24 mouse cellular contexts compared by ENCODE assay signal in the genomic region with DNA sequence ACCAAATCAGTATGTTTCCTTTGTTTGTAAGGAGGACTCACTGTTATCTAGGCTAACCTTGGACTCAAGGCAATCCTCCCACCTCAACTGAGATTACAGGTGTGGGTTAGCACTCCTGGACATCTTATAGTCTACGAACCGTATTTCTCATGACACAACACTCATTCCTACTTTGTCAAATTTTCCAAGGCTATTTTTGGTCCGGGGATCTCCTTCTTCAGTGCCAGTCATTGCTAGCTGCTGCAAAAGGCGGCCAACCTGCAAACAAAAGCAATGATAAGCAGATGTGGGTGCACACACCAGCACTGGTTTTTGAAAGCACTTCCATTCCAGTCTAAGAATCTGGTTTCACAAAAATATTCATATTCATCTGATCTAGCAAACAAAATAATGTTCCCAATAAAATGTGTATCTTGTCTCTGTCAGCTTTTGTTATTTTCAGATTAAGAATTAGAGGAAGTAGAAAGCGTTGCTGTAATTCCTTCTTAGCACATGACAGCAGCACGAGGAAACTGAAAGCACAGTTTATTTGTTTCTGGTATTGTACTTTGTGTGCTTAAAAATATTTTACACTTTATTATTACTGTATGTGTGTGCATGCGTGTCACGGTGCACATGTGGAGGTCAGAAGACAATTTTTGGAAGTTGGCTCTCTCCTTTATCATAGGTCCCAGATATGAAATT. TPM values are rescaled to one million over a fixed set of nuclear protein-coding genes. Genes with fewer than 3 reads are reported as not detected.
DNase-seq lines count a peak whose midpoint lies in the region; ATAC-seq lines count a peak whose summit lies in the region.
"Had no signal": no experiment of that assay in that cellular context is flagged by ENCODE, and none has a peak within 500 bp of the region (broad histone marks: within the 10 kb centered on the region; RNA-seq: fewer than 3 reads in every experiment).

No protein-coding gene starts in this region.

- ATAC-seq in heart, embryonic 13.5 days (ENCODE audit: extremely low read depth, insufficient number of reproducible peaks, low FRiP score, low TSS enrichment), result no peak
- no peak for ATAC-seq in liver, embryonic 16.5 days (ENCODE audit: low read depth)
- ATAC-seq in liver, embryonic 11.5 days (replicated peaks; ENCODE audit: low FRiP score), result no peak
- ATAC-seq: activated CD4-positive, CD25-positive, alpha-beta regulatory T cell, adult 4 months; CD4-positive, CD25-positive, alpha-beta regulatory T cell, adult 4 months; forebrain, postnatal 0 days; intestine, embryonic 15.5 days; Patski had no signal

- DNase-seq in heart, adult 11 months, result peak; percentile 85
- no peak for DNase-seq in heart, postnatal 4 days
- DNase-seq in heart, postnatal 14 days, result no peak
- no peak for DNase-seq in liver, embryonic 11.5 days (ENCODE audit: low spot score)
- DNase-seq in cerebellum, adult 9-11 months, result no peak
- DNase-seq: adrenal gland, adult 2 months; adrenal gland, postnatal 25 days; B cell, adult 2 months; cerebellum, adult 11 months; cerebellum, adult 8-10 months; cerebellum, postnatal 25 days; forebrain, postnatal 0 days; gastrocnemius, postnatal 25 days; kidney, adult 18-20 months had no signal

- peak overlapping the region; percentile 73 for H3K27ac ChIP-seq in heart, embryonic 13.5 days (replicated peaks)
- 0 out of 2 replicates have a peak overlapping the region, but pooled peaks have one; percentile 22 for H3K27ac ChIP-seq in liver, embryonic 16.5 days (ENCODE audit: low read length)
- H3K27ac ChIP-seq in liver, embryonic 11.5 days (ENCODE audit: low read depth, low read length), result no peak overlapping the region
- H3K27ac ChIP-seq: embryonic facial prominence, embryonic 13.5 days; forebrain, embryonic 12.5 days; hindbrain, embryonic 10.5 days; hindbrain, embryonic 14.5 days; intestine, embryonic 15.5 days had no signal

- no peak overlapping the region; the same call in none of the 2 replicates for H3K9ac ChIP-seq in heart, embryonic 13.5 days
- H3K9ac ChIP-seq in liver, embryonic 16.5 days (ENCODE audit: low read depth, low read length), result 0 out of 2 replicates have a peak overlapping the region, but pooled peaks have one; percentile 20
- no peak overlapping the region for H3K9ac ChIP-seq in liver, embryonic 11.5 days (ENCODE audit: low read depth, low read length)
- H3K9ac ChIP-seq: embryonic facial prominence, embryonic 13.5 days; forebrain, embryonic 12.5 days; forebrain, postnatal 0 days; hindbrain, embryonic 14.5 days; intestine, embryonic 15.5 days had no signal

- no peak overlapping the region for H3K4me2 ChIP-seq in heart, embryonic 13.5 days
- no peak overlapping the region for H3K4me2 ChIP-seq in liver, embryonic 16.5 days (ENCODE audit: low read depth, low read length)
- H3K4me2 ChIP-seq in liver, embryonic 11.5 days, result no peak overlapping the region
- H3K4me2 ChIP-seq: embryonic facial prominence, embryonic 13.5 days; forebrain, embryonic 12.5 days; hindbrain, embryonic 14.5 days; intestine, embryonic 15.5 days had no signal

- no peaks in the 10 kb centered on the region for H3K9me3 ChIP-seq in heart, embryonic 13.5 days
- no peaks in the 10 kb centered on the region for H3K9me3 ChIP-seq in liver, embryonic 16.5 days (replicated peaks; ENCODE audit: control insufficient read depth, low read length)
- H3K9me3 ChIP-seq in liver, embryonic 11.5 days (ENCODE audit: control insufficient read depth, low read length), result no peaks in the 10 kb centered on the region
- H3K9me3 ChIP-seq: embryonic facial prominence, embryonic 13.5 days; forebrain, embryonic 12.5 days; hindbrain, embryonic 10.5 days; intestine, embryonic 15.5 days had no signal

- peaks cover 67% of the 10 kb centered on the region for H3K36me3 ChIP-seq in heart, embryonic 13.5 days
- H3K36me3 ChIP-seq in liver, embryonic 16.5 days (ENCODE audit: control insufficient read depth, insufficient read depth), result peaks cover 54% of the 10 kb centered on the region
- peaks cover 28% of the 10 kb centered on the region; the same call in 1 of the 2 replicates for H3K36me3 ChIP-seq in liver, embryonic 11.5 days (ENCODE audit: control insufficient read depth, insufficient read depth, low read length)

- H3K4me3 ChIP-seq in heart, embryonic 13.5 days, result no peak overlapping the region
- H3K4me3 ChIP-seq in liver, embryonic 16.5 days (ENCODE audit: low read depth, low read length), result no peak overlapping the region
- H3K4me3 ChIP-seq in liver, embryonic 11.5 days (ENCODE audit: low read depth, low read length), result no peak overlapping the region
- H3K4me3 ChIP-seq: embryonic facial prominence, embryonic 13.5 days; forebrain, embryonic 12.5 days; hindbrain, embryonic 10.5 days; intestine, embryonic 15.5 days had no signal

- intact Hi-C loops in heart, postnatal 14 days (cut with DNase I), result no loop called here

- WGBS in heart, embryonic 13.5 days, result 71% methylated on average over 8 of the region's 8 CpGs
- WGBS in liver, embryonic 16.5 days (ENCODE audit: insufficient replicate concordance), result 83% methylated on average over 8 of the region's 8 CpGs
- 89% methylated on average over 8 of the region's 8 CpGs for WGBS in liver, embryonic 11.5 days

- H3K27me3 ChIP-seq in heart, embryonic 13.5 days (replicated peaks), result no peaks in the 10 kb centered on the region
- no peaks in the 10 kb centered on the region for H3K27me3 ChIP-seq in liver, embryonic 16.5 days (ENCODE audit: control insufficient read depth, insufficient read depth, low read depth, low read length)
- H3K27me3 ChIP-seq in liver, embryonic 11.5 days (replicated peaks; ENCODE audit: control insufficient read depth, insufficient read depth, low read length), result no peaks in the 10 kb centered on the region
- H3K27me3 ChIP-seq: embryonic facial prominence, embryonic 13.5 days; forebrain, embryonic 12.5 days; intestine, embryonic 15.5 days; Patski had no signal

- peaks cover 7% of the 10 kb centered on the region; the same call in 1 of the 2 replicates for H3K4me1 ChIP-seq in heart, embryonic 13.5 days
- H3K4me1 ChIP-seq in liver, embryonic 16.5 days (ENCODE audit: control insufficient read depth, low read depth, low read length), result no peaks in the 10 kb centered on the region
- no peaks in the 10 kb centered on the region for H3K4me1 ChIP-seq in liver, embryonic 11.5 days (replicated peaks; ENCODE audit: control insufficient read depth, insufficient read depth, low read length)
- H3K4me1 ChIP-seq: embryonic facial prominence, embryonic 13.5 days; forebrain, embryonic 12.5 days; hindbrain, embryonic 10.5 days; intestine, embryonic 15.5 days had no signal

RNA-seq across cellular contexts. Expression of gene Gapvd1, which starts 27.8 kb away (rescaled TPM):
- 10 to 100 TPM; 53.5 to 59.8 TPM for total RNA-seq in heart, postnatal 4 days (2021)
- polyA plus RNA-seq in heart, embryonic 13.5 days (2015; fragmentation: Nextera tagmentation; extraction: Ambion mirVana), result 55.6 and 59.5 TPM in 2 replicates
- 10 to 100 TPM; 43.8 to 45.4 TPM for total RNA-seq in heart, postnatal 14 days (2021)
- 91.2 and 94.6 TPM in 2 replicates for polyA plus RNA-seq in liver, embryonic 16.5 days (2015; fragmentation: Nextera tagmentation; extraction: Ambion mirVana)
- 80.3 and 88.3 TPM in 2 replicates for polyA plus RNA-seq in liver, embryonic 11.5 days (2014; fragmentation: Nextera tagmentation; extraction: Ambion mirVana)

RNA-seq across cellular contexts. Expression of gene Hspa5, which starts 44.6 kb away (rescaled TPM):
- total RNA-seq in heart, postnatal 4 days (2021), result 100 to 1,000 TPM; 417 to 448 TPM
- polyA plus RNA-seq in heart, embryonic 13.5 days (2015; fragmentation: Nextera tagmentation; extraction: Ambion mirVana), result 631 and 745 TPM in 2 replicates
- total RNA-seq in heart, postnatal 14 days (2021), result 100 to 1,000 TPM; 383 to 477 TPM
- polyA plus RNA-seq in liver, embryonic 16.5 days (2015; fragmentation: Nextera tagmentation; extraction: Ambion mirVana), result 538 and 557 TPM in 2 replicates
- 964 and 1,028 TPM in 2 replicates for polyA plus RNA-seq in liver, embryonic 11.5 days (2014; fragmentation: Nextera tagmentation; extraction: Ambion mirVana)
